Comparison of ENCODE assay signal across 13 mouse cellular contexts in genomic region chr2:47334406-47335113, GRCm38 (mm10).
DNase-seq lines count a peak whose midpoint lies in the region; ATAC-seq and TF ChIP-seq lines count a peak whose summit lies in the region.
"Had no signal": no experiment of that assay in that cellular context is flagged by ENCODE, and none has a peak within 500 bp of the region (broad histone marks: within the 10 kb centered on the region; RNA-seq: fewer than 3 reads in every experiment).

No protein-coding gene starts in this region.

- ATAC-seq in forebrain, embryonic 13.5 days = peak; percentile 84
- no peak for ATAC-seq in forebrain, embryonic 11.5 days (replicated peaks; ENCODE audit: low FRiP score)
- no peak for ATAC-seq in midbrain, postnatal 0 days (ENCODE audit: low FRiP score)
- ATAC-seq in forebrain, embryonic 16.5 days = peak; percentile 87

- no peak for DNase-seq in forebrain, embryonic 11.5 days (ENCODE audit: low spot score)
- DNase-seq in midbrain, postnatal 0 days (ENCODE audit: low spot score) = peak; percentile 14
- DNase-seq in midbrain, embryonic 10.5 days (ENCODE audit: low spot score) = no peak
- peak; percentile 30 for DNase-seq in retina, embryonic 14.5 days (ENCODE audit: low spot score)
- no peak for DNase-seq in urinary bladder, adult 18-20 months (ENCODE audit: low spot score in 2 of 2)
- DNase-seq in heart, embryonic 10.5 days (ENCODE audit: low spot score) = no peak
- DNase-seq: cerebellum, adult 2 months; liver; lung, embryonic 14.5 days; thymus, adult 2 months had no signal

- no peak overlapping the region for H3K27ac ChIP-seq in forebrain, embryonic 13.5 days
- no peak overlapping the region for H3K27ac ChIP-seq in forebrain, embryonic 11.5 days (ENCODE audit: low read depth, low read length)
- H3K27ac ChIP-seq in midbrain, postnatal 0 days (ENCODE audit: low read depth, low read length) = no peak overlapping the region
- H3K27ac ChIP-seq in midbrain, embryonic 10.5 days (replicated peaks) = no peak overlapping the region
- no peak overlapping the region for H3K27ac ChIP-seq in forebrain, embryonic 16.5 days (ENCODE audit: low read length)
- H3K27ac ChIP-seq in heart, embryonic 10.5 days = no peak overlapping the region
- H3K27ac ChIP-seq: hindbrain, embryonic 15.5 days had no signal

- no peak overlapping the region for H3K9ac ChIP-seq in forebrain, embryonic 13.5 days
- no peak overlapping the region for H3K9ac ChIP-seq in forebrain, embryonic 11.5 days (ENCODE audit: low read length)
- H3K9ac ChIP-seq in midbrain, postnatal 0 days (replicated peaks; ENCODE audit: low read length, poor library complexity, severe bottlenecking) = no peak overlapping the region
- H3K9ac ChIP-seq in forebrain, embryonic 16.5 days (replicated peaks; ENCODE audit: low read depth, low read length) = no peak overlapping the region
- H3K9ac ChIP-seq: hindbrain, embryonic 15.5 days; lung, embryonic 14.5 days had no signal

- H3K36me3 ChIP-seq in forebrain, embryonic 13.5 days (ENCODE audit: poor library complexity, severe bottlenecking) = no peaks in the 10 kb centered on the region
- H3K36me3 ChIP-seq in forebrain, embryonic 11.5 days (ENCODE audit: control insufficient read depth, insufficient read depth, low read length) = no peaks in the 10 kb centered on the region
- H3K36me3 ChIP-seq in midbrain, postnatal 0 days (ENCODE audit: insufficient read depth, low read length) = no peaks in the 10 kb centered on the region
- no peaks in the 10 kb centered on the region for H3K36me3 ChIP-seq in midbrain, embryonic 10.5 days
- no peaks in the 10 kb centered on the region for H3K36me3 ChIP-seq in forebrain, embryonic 16.5 days (ENCODE audit: control insufficient read depth, insufficient read depth)
- no peaks in the 10 kb centered on the region for H3K36me3 ChIP-seq in heart, embryonic 10.5 days
- H3K36me3 ChIP-seq: hindbrain, embryonic 15.5 days had no signal

- H3K4me1 ChIP-seq in forebrain, embryonic 13.5 days = peaks cover 8% of the 10 kb centered on the region
- H3K4me1 ChIP-seq in forebrain, embryonic 11.5 days (replicated peaks; ENCODE audit: control insufficient read depth, insufficient read depth, low read length) = no peaks in the 10 kb centered on the region
- no peaks in the 10 kb centered on the region for H3K4me1 ChIP-seq in midbrain, postnatal 0 days (ENCODE audit: insufficient read depth, low read length)
- no peaks in the 10 kb centered on the region for H3K4me1 ChIP-seq in midbrain, embryonic 10.5 days
- peaks cover 2% of the 10 kb centered on the region; the same call in 1 of the 2 replicates for H3K4me1 ChIP-seq in forebrain, embryonic 16.5 days (replicated peaks; ENCODE audit: control insufficient read depth, insufficient read depth, low read length)
- no peaks in the 10 kb centered on the region for H3K4me1 ChIP-seq in heart, embryonic 10.5 days
- H3K4me1 ChIP-seq: hindbrain, embryonic 15.5 days had no signal

- H3K27me3 ChIP-seq in forebrain, embryonic 13.5 days = no peaks in the 10 kb centered on the region
- no peaks in the 10 kb centered on the region for H3K27me3 ChIP-seq in forebrain, embryonic 11.5 days (ENCODE audit: control insufficient read depth, insufficient read depth, low read length)
- H3K27me3 ChIP-seq in midbrain, postnatal 0 days (ENCODE audit: insufficient read depth, low read length) = no peaks in the 10 kb centered on the region
- no peaks in the 10 kb centered on the region for H3K27me3 ChIP-seq in midbrain, embryonic 10.5 days (ENCODE audit: low read depth, poor library complexity, severe bottlenecking)
- no peaks in the 10 kb centered on the region for H3K27me3 ChIP-seq in forebrain, embryonic 16.5 days (replicated peaks; ENCODE audit: control insufficient read depth, insufficient read depth, low read length)
- H3K27me3 ChIP-seq in heart, embryonic 10.5 days (ENCODE audit: insufficient read depth, poor library complexity, severe bottlenecking) = no peaks in the 10 kb centered on the region
- H3K27me3 ChIP-seq: hindbrain, embryonic 15.5 days had no signal

- WGBS in forebrain, embryonic 13.5 days = 39% methylated on average over 8 of the region's 8 CpGs
- WGBS in forebrain, embryonic 11.5 days = 68% methylated on average over 8 of the region's 8 CpGs
- WGBS in midbrain, postnatal 0 days = 44% methylated on average over 8 of the region's 8 CpGs
- 82% methylated on average over 8 of the region's 8 CpGs for WGBS in midbrain, embryonic 10.5 days
- 24% methylated on average over 8 of the region's 8 CpGs for WGBS in forebrain, embryonic 16.5 days
- 71% methylated on average over 8 of the region's 8 CpGs for WGBS in heart, embryonic 10.5 days

- TF ChIP-seq CTCF in midbrain, postnatal 0 days (IDR thresholded peaks at IDR 0.05) = no peak

- no peak overlapping the region for H3K4me2 ChIP-seq in forebrain, embryonic 13.5 days
- H3K4me2 ChIP-seq in forebrain, embryonic 11.5 days (ENCODE audit: low read depth, low read length, severe bottlenecking) = no peak overlapping the region
- no peak overlapping the region for H3K4me2 ChIP-seq in midbrain, postnatal 0 days (ENCODE audit: low read depth, low read length, poor library complexity, severe bottlenecking)
- H3K4me2 ChIP-seq in forebrain, embryonic 16.5 days (ENCODE audit: low read length) = no peak overlapping the region
- H3K4me2 ChIP-seq: hindbrain, embryonic 15.5 days; lung, embryonic 14.5 days had no signal

- H3K4me3 ChIP-seq in forebrain, embryonic 13.5 days = no peak overlapping the region
- H3K4me3 ChIP-seq in forebrain, embryonic 11.5 days (ENCODE audit: low read depth, low read length) = no peak overlapping the region
- no peak overlapping the region for H3K4me3 ChIP-seq in midbrain, postnatal 0 days (ENCODE audit: low read depth, low read length)
- H3K4me3 ChIP-seq in midbrain, embryonic 10.5 days = no peak overlapping the region
- no peak overlapping the region for H3K4me3 ChIP-seq in forebrain, embryonic 16.5 days (replicated peaks; ENCODE audit: low read length)
- no peak overlapping the region for H3K4me3 ChIP-seq in heart, embryonic 10.5 days
- H3K4me3 ChIP-seq: hindbrain, embryonic 15.5 days had no signal

- no peaks in the 10 kb centered on the region for H3K9me3 ChIP-seq in forebrain, embryonic 13.5 days (replicated peaks)
- H3K9me3 ChIP-seq in forebrain, embryonic 11.5 days (ENCODE audit: control insufficient read depth, low read length) = no peaks in the 10 kb centered on the region
- no peaks in the 10 kb centered on the region for H3K9me3 ChIP-seq in midbrain, postnatal 0 days (ENCODE audit: low read length)
- no peaks in the 10 kb centered on the region for H3K9me3 ChIP-seq in midbrain, embryonic 10.5 days (replicated peaks)
- H3K9me3 ChIP-seq in forebrain, embryonic 16.5 days (ENCODE audit: control insufficient read depth, low read length) = no peaks in the 10 kb centered on the region
- no peaks in the 10 kb centered on the region for H3K9me3 ChIP-seq in heart, embryonic 10.5 days
- H3K9me3 ChIP-seq: hindbrain, embryonic 15.5 days had no signal

Comparison
In these comparisons a context has a peak if more than half of its experiments do, and no peak if none do; other contexts are left out.
1. ATAC-seq: peak in forebrain, embryonic 13.5 days (single experiment) and forebrain, embryonic 16.5 days (single experiment); none in forebrain, embryonic 11.5 days (single experiment) and midbrain, postnatal 0 days (single experiment).
2. DNase-seq: peak in midbrain, postnatal 0 days (single experiment) and retina, embryonic 14.5 days (single experiment); none in forebrain, embryonic 11.5 days (single experiment), midbrain, embryonic 10.5 days (single experiment), urinary bladder, adult 18-20 months (0 of 2) and heart, embryonic 10.5 days (single experiment).